Mouse (Mus musculus): ENCODE results near the gene Tmem211. TPM values are rescaled to one million over a fixed set of nuclear protein-coding genes. Genes with fewer than 3 reads are reported as not detected.

Gene Tmem211
- total and polyA plus RNA-seq, 3 experiments, result not detected

DNA sequence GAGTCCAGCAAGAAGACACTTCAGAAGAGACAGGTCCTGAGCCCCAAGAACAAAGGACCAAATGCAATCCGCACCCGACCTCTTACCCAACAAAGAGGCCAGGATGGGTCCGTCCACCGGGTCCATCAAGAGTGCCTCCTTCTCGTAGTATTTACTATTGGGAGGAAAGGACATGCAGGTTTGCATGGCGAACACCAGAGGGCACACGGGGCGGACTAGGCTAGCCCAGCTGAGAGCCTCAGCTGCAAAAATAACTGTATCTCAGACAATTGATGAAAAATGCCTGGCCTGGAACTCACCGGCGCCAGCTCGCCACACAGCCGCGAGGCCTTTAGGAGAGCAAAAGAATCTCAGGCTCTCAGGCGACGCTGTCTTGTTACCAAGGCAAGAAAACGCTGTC lies 58.8 kb downstream of the Tmem211 start:
- DNase-seq (ENCODE audit: extremely low read depth), result no peak
- dilution Hi-C loops (cut with MboI; ENCODE audit: extremely low pct_ligation_motif_present, extremely low pct_unique_long_range_greater_than_20kb, low sequenced_read_pairs), result no loop called here
- Histone ChIP-seq H3K27me3 (replicated peaks) (peaks cover 11% of the 10 kb centered on the region), H3K4me3 (replicated peaks in 1 of 3; ENCODE audit: low read depth in 2 of 3, low read length in 2 of 3, poor library complexity in 1 of 3) (no peak overlapping the region), H3K36me3 (replicated peaks in 1 of 2; ENCODE audit: control insufficient read depth in 1 of 2, insufficient read depth in 1 of 2, low read length in 1 of 2) (no peaks in the 10 kb centered on the region), H3K9ac (ENCODE audit: insufficient read depth, low read depth) (no peak overlapping the region), H3K4me2 (ENCODE audit: insufficient read depth, low read depth, poor library complexity, severe bottlenecking) (no peak overlapping the region), H3K4me1 (ENCODE audit: control insufficient read depth in 1 of 2, insufficient read depth in 2 of 2) (peaks cover 0 to 7% of the 10 kb centered on the region in 2 experiments; a peak in 2 of 4 replicates), H3K9me3 (replicated peaks; ENCODE audit: low read length) (peaks cover 13% of the 10 kb centered on the region), H3K79me2 (replicated peaks; ENCODE audit: control insufficient read depth, extremely low read depth, insufficient read depth, poor library complexity, severe bottlenecking) (no peaks in the 10 kb centered on the region), H3K27ac (ENCODE audit: insufficient read depth, low read depth) (no peak overlapping the region)
- no peak for TF ChIP-seq MYC (IDR thresholded peaks at IDR 0.05; ENCODE audit: low read depth, low read length)
- no peak for TF ChIP-seq JUND (conservative IDR thresholded peaks at IDR 0.05; ENCODE audit: low read depth, low read length)
- TF ChIP-seq ZC3H11A (IDR thresholded peaks at IDR 0.05; ENCODE audit: low read depth, low read length), result no peak
- no peak for TF ChIP-seq E2F4 (IDR thresholded peaks at IDR 0.05; ENCODE audit: insufficient replicate concordance, low read depth, low read length)
- no peak for TF ChIP-seq POLR2AphosphoS2 (IDR thresholded peaks at IDR 0.05; ENCODE audit: low read depth, low read length)
- TF ChIP-seq KAT2A (IDR thresholded peaks at IDR 0.05; ENCODE audit: insufficient replicate concordance, low read length), result no peak
- TF ChIP-seq SMC3 (IDR thresholded peaks at IDR 0.05; ENCODE audit: low read depth, low read length), result no peak
- no peak for TF ChIP-seq ZNF384 (IDR thresholded peaks at IDR 0.05; ENCODE audit: low read depth, low read length)
- TF ChIP-seq NELFE (IDR thresholded peaks at IDR 0.05; ENCODE audit: low read depth, low read length), result no peak
- no peak for TF ChIP-seq IRF4 (IDR thresholded peaks at IDR 0.05; ENCODE audit: low read depth, low read length)
- TF ChIP-seq ZMIZ1 (IDR thresholded peaks at IDR 0.05; ENCODE audit: low read depth, low read length), result no peak
- TF ChIP-seq CHD2 (IDR thresholded peaks at IDR 0.05; ENCODE audit: low read length), result no peak
- no peak for TF ChIP-seq MAX (IDR thresholded peaks at IDR 0.05; ENCODE audit: low read length)
- TF ChIP-seq MEF2A (IDR thresholded peaks at IDR 0.05; ENCODE audit: borderline replicate concordance, low read depth, low read length), result no peak
- in situ Hi-C loops (cut with MboI; ENCODE audit: low pct_ligation_motif_present, low pct_unique_long_range_greater_than_20kb, low sequenced_read_pairs), result no loop called here

DNA sequence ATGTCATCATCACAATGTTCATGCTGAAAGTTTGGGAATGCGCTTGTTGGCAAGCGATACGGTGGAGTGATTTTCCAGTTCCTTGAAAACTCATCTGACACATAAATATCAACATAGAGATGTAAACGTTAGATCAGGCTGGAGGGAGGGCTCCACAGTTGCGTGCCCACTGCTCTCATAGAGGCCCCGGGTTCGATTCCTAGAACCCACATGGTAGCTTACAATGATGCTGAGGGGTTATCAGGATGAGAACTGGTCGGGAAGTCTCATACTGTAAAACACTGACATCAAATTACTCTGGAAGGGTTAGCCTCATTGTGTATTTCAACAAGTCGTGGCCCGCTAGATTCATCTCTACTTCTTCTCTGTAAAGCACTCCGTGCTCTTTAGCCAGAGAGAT lies 59.3 kb downstream of the Tmem211 start:
- TF ChIP-seq CHD1 (IDR thresholded peaks at IDR 0.05; ENCODE audit: low read depth, low read length) (no peak), ZC3H11A (IDR thresholded peaks at IDR 0.05; ENCODE audit: low read depth, low read length) (no peak), SMC3 (IDR thresholded peaks at IDR 0.05; ENCODE audit: low read depth, low read length) (no peak), CHD2 (IDR thresholded peaks at IDR 0.05; ENCODE audit: low read length) (no peak), MXI1 (IDR thresholded peaks at IDR 0.05; ENCODE audit: low read depth, low read length) (no peak), UBTF (IDR thresholded peaks at IDR 0.05; ENCODE audit: low read depth, low read length) (no peak), JUN (IDR thresholded peaks at IDR 0.05; ENCODE audit: insufficient read depth, low read depth, low read length) (no peak), BHLHE40 (IDR thresholded peaks at IDR 0.05; ENCODE audit: low read depth, low read length) (no peak), USF2 (conservative IDR thresholded peaks at IDR 0.05; ENCODE audit: low read depth, low read length) (no peak), EP300 (IDR thresholded peaks at IDR 0.05; ENCODE audit: low read length) (no peak), TCF12 (IDR thresholded peaks at IDR 0.05; ENCODE audit: low read depth, low read length) (no peak), PAX5 (IDR thresholded peaks at IDR 0.05; ENCODE audit: low read length) (no peak), MAZ (IDR thresholded peaks at IDR 0.05; ENCODE audit: low read depth, low read length) (no peak), MYC (IDR thresholded peaks at IDR 0.05; ENCODE audit: low read depth, low read length) (no peak), NRF1 (IDR thresholded peaks at IDR 0.05; ENCODE audit: low read depth, low read length) (no peak), POLR2A (IDR thresholded peaks at IDR 0.05; ENCODE audit: low read depth, low read length) (no peak), MAFK (IDR thresholded peaks at IDR 0.05; ENCODE audit: insufficient replicate concordance, low read length) (no peak), E2F4 (IDR thresholded peaks at IDR 0.05; ENCODE audit: insufficient replicate concordance, low read depth, low read length) (no peak), MEF2A (IDR thresholded peaks at IDR 0.05; ENCODE audit: borderline replicate concordance, low read depth, low read length) (no peak), IRF4 (IDR thresholded peaks at IDR 0.05; ENCODE audit: low read depth, low read length) (no peak)
- no peak overlapping the region for H3K27ac ChIP-seq (ENCODE audit: insufficient read depth, low read depth)
- no peak overlapping the region for H3K9ac ChIP-seq (ENCODE audit: insufficient read depth, low read depth)
- in situ Hi-C loops (cut with MboI; ENCODE audit: low pct_ligation_motif_present, low pct_unique_long_range_greater_than_20kb, low sequenced_read_pairs) (no loop called here), dilution Hi-C loops (cut with MboI; ENCODE audit: extremely low pct_ligation_motif_present, extremely low pct_unique_long_range_greater_than_20kb, low sequenced_read_pairs) (no loop called here)
- no peaks in the 10 kb centered on the region for H3K36me3 ChIP-seq (replicated peaks in 1 of 2; ENCODE audit: control insufficient read depth in 1 of 2, insufficient read depth in 1 of 2, low read length in 1 of 2)
- H3K4me2 ChIP-seq (ENCODE audit: insufficient read depth, low read depth, poor library complexity, severe bottlenecking), result no peak overlapping the region
- no peaks in the 10 kb centered on the region for H3K79me2 ChIP-seq (replicated peaks; ENCODE audit: control insufficient read depth, extremely low read depth, insufficient read depth, poor library complexity, severe bottlenecking)
- H3K27me3 ChIP-seq (replicated peaks), result peaks cover 9% of the 10 kb centered on the region
- DNase-seq (ENCODE audit: extremely low read depth), result no peak
- H3K4me1 ChIP-seq (ENCODE audit: control insufficient read depth in 1 of 2, insufficient read depth in 2 of 2), result peaks cover 0 to 7% of the 10 kb centered on the region in 2 experiments; a peak in 2 of 4 replicates
- peaks cover 13% of the 10 kb centered on the region for H3K9me3 ChIP-seq (replicated peaks; ENCODE audit: low read length)
- no peak overlapping the region for H3K4me3 ChIP-seq (replicated peaks in 1 of 3; ENCODE audit: low read depth in 2 of 3, low read length in 2 of 3, poor library complexity in 1 of 3)
